Mouse (Mus musculus) liver, embryonic 11.5 days (tissue): ENCODE measurements around the gene Fat3. TPM values are rescaled to one million over a fixed set of nuclear protein-coding genes. Genes with fewer than 3 reads are reported as not detected.

Source experiments
- ATAC-seq: fragments of 200-750 bp; cut with Nextera tagmentation; replicated peaks from 2 replicates; pipeline ENCODE4 v1.8.0; 2017; ENCODE audit warnings: moderate number of reproducible peaks, mild to moderate bottlenecking, moderate TSS enrichment, moderate library complexity; ENCODE audit not compliant: low FRiP score
- DNase-seq: peaks from one replicate; pipeline ENCODE4 v3.0.0-alpha.2; 2017; ENCODE audit warnings: low spot score
- H3K27ac ChIP-seq: fragments of 300-500 bp; sonication (generic); 2 replicates; pipeline ENCODE4 v1.5.1; 2014; ENCODE audit warnings: mild to moderate bottlenecking, low read depth, low read length, control low read depth
- H3K27me3 ChIP-seq: fragments of 300-500 bp; sonication (generic); replicated peaks from 2 replicates; pipeline ENCODE4 v1.6.1; 2014; ENCODE audit warnings: low read length, mixed read lengths; ENCODE audit not compliant: control insufficient read depth, insufficient read depth
- H3K36me3 ChIP-seq: fragments of 300-500 bp; sonication (generic); 2 replicates; pipeline ENCODE4 v1.6.1; 2014; ENCODE audit warnings: mild to moderate bottlenecking, low read length, moderate library complexity, mixed read lengths; ENCODE audit not compliant: control insufficient read depth, insufficient read depth
- H3K4me1 ChIP-seq: fragments of 300-500 bp; sonication (generic); replicated peaks from 2 replicates; pipeline ENCODE4 v1.6.1; 2014; ENCODE audit warnings: low read length, mixed read lengths; ENCODE audit not compliant: control insufficient read depth, insufficient read depth
- H3K4me2 ChIP-seq: fragments of 300-500 bp; sonication (generic); 2 replicates; pipeline ENCODE4 v1.6.1; 2014; ENCODE audit warnings: mild to moderate bottlenecking, control low read depth, moderate library complexity
- H3K4me3 ChIP-seq: fragments of 300-500 bp; sonication (generic); 2 replicates; pipeline ENCODE4 v1.5.1; 2014; ENCODE audit warnings: low read depth, low read length, control low read depth
- H3K9ac ChIP-seq: fragments of 300-500 bp; sonication (generic); 2 replicates; pipeline ENCODE4 v1.6.1; 2014; ENCODE audit warnings: low read depth, low read length, control low read depth
- H3K9me3 ChIP-seq: fragments of 300-500 bp; sonication (generic); 2 replicates; pipeline ENCODE4 v1.6.1; 2016; ENCODE audit warnings: low read length, inconsistent platforms, mixed read lengths; ENCODE audit not compliant: control insufficient read depth
- WGBS: fragments of 180-500 bp; shearing (Covaris S2); extraction: QIAGEN DNeasy Blood & Tissue Kit; methylation state at CpG from one replicate; pipeline ENCODE4 v1.1.7; 2014; 5-methylcytosine and 5-hydroxymethylcytosine counted together
- polyA plus RNA-seq: library from polyadenylated mRNA; unstranded; fragments of >200 nt; fragmentation: Nextera tagmentation; extraction: Ambion mirVana; gene quantifications from 2 replicates; pipeline ENCODE4 v1.2.1, GENCODE M21; 2014

Fat3 gene
- polyA plus RNA-seq, 1 experiment from 2014 or later: 1.5 TPM

GRCm38 (mm10) chr9:15925237-15925636 lies 575.8 kb downstream of the Fat3 start:
- Histone ChIP-seq H3K4me1 (no peaks in the 10 kb centered on the region), H3K4me3 (no peak overlapping the region), H3K9ac (no peak overlapping the region), H3K27ac (no peak overlapping the region), H3K4me2 (no peak overlapping the region), H3K36me3 (no peaks in the 10 kb centered on the region), H3K9me3 (no peaks in the 10 kb centered on the region), H3K27me3 (no peaks in the 10 kb centered on the region; the same call in 1 of the 2 replicates)
- no peak for ATAC-seq
- 86% methylated on average over 5 of the region's 5 CpGs for WGBS
- no peak for DNase-seq

GRCm38 (mm10) chr9:15920271-15920670 lies 580.8 kb downstream of the Fat3 start:
- Histone ChIP-seq H3K36me3 (no peaks in the 10 kb centered on the region), H3K27ac (no peak overlapping the region), H3K9me3 (no peaks in the 10 kb centered on the region), H3K4me3 (no peak overlapping the region), H3K4me1 (no peaks in the 10 kb centered on the region), H3K27me3 (no peaks in the 10 kb centered on the region; the same call in 1 of the 2 replicates), H3K4me2 (no peak overlapping the region), H3K9ac (no peak overlapping the region)
- DNase-seq: no peak
- WGBS: 51% methylated on average over 4 of the region's 4 CpGs
- no peak for ATAC-seq

GRCm38 (mm10) chr9:15919373-15920005 lies 581.6 kb downstream of the Fat3 start:
- Histone ChIP-seq H3K27ac (no peak overlapping the region), H3K4me2 (no peak overlapping the region), H3K9me3 (no peaks in the 10 kb centered on the region), H3K27me3 (no peaks in the 10 kb centered on the region; the same call in 1 of the 2 replicates), H3K36me3 (no peaks in the 10 kb centered on the region), H3K4me3 (no peak overlapping the region), H3K4me1 (no peaks in the 10 kb centered on the region), H3K9ac (no peak overlapping the region)
- WGBS: 79% methylated on average over 5 of the region's 5 CpGs
- DNase-seq: no peak
- no peak for ATAC-seq

- Histone ChIP-seq H3K27ac (no peak overlapping the region), H3K4me3 (no peak overlapping the region), H3K4me2 (no peak overlapping the region), H3K9ac (no peak overlapping the region), H3K4me1 (no peaks in the 10 kb centered on the region), H3K27me3 (no peaks in the 10 kb centered on the region), H3K9me3 (no peaks in the 10 kb centered on the region), H3K36me3 (no peaks in the 10 kb centered on the region)
- DNase-seq: no peak
- no peak for ATAC-seq
Measured at GRCm38 (mm10) chr9:15916600-15916999, 584.5 kb downstream of the Fat3 start.

GRCm38 (mm10) chr9:15912735-15913134 lies 588.4 kb downstream of the Fat3 start:
- no peak for ATAC-seq
- 54% methylated on average over 1 of the region's 1 CpGs for WGBS

GRCm38 (mm10) chr9:15909397-15910113 lies 591.5 kb downstream of the Fat3 start:
- no peaks in the 10 kb centered on the region for H3K9me3 ChIP-seq
- ATAC-seq: no peak
- H3K27me3 ChIP-seq: no peaks in the 10 kb centered on the region
- no peaks in the 10 kb centered on the region for H3K4me1 ChIP-seq
- H3K9ac ChIP-seq: no peak overlapping the region
- WGBS: 55% methylated on average over 2 of the region's 2 CpGs
- no peak for DNase-seq
- H3K36me3 ChIP-seq: no peaks in the 10 kb centered on the region
- no peak overlapping the region for H3K4me2 ChIP-seq
- H3K27ac ChIP-seq: no peak overlapping the region
- no peak overlapping the region for H3K4me3 ChIP-seq

More at GRCm38 (mm10) chr9:15912735-15913134, 588.4 kb downstream of the Fat3 start:
- no peak for DNase-seq
- Histone ChIP-seq H3K4me3 (no peak overlapping the region), H3K36me3 (no peaks in the 10 kb centered on the region), H3K4me1 (no peaks in the 10 kb centered on the region), H3K27ac (no peak overlapping the region), H3K9ac (no peak overlapping the region), H3K9me3 (no peaks in the 10 kb centered on the region), H3K4me2 (no peak overlapping the region), H3K27me3 (no peaks in the 10 kb centered on the region)

GRCm38 (mm10) chr9:15903948-15904750 lies 596.9 kb downstream of the Fat3 start:
- Histone ChIP-seq H3K9me3 (no peaks in the 10 kb centered on the region), H3K36me3 (no peaks in the 10 kb centered on the region), H3K4me3 (no peak overlapping the region), H3K4me2 (no peak overlapping the region), H3K4me1 (no peaks in the 10 kb centered on the region), H3K27ac (no peak overlapping the region), H3K9ac (no peak overlapping the region), H3K27me3 (no peaks in the 10 kb centered on the region)
- ATAC-seq (no peak), DNase-seq (no peak)
- WGBS: 69% methylated on average over 9 of the region's 9 CpGs

- Histone ChIP-seq H3K36me3 (no peaks in the 10 kb centered on the region), H3K4me2 (no peak overlapping the region), H3K27ac (no peak overlapping the region), H3K9ac (no peak overlapping the region), H3K4me3 (no peak overlapping the region), H3K9me3 (no peaks in the 10 kb centered on the region), H3K4me1 (no peaks in the 10 kb centered on the region), H3K27me3 (no peaks in the 10 kb centered on the region)
- WGBS: 76% methylated on average over 2 of the region's 2 CpGs
- DNase-seq: no peak
- ATAC-seq: no peak
Measured at GRCm38 (mm10) chr9:15898112-15898511, 603.0 kb downstream of the Fat3 start.
